Mouse (Mus musculus): Measurements from ENCODE around the gene Stmnd1. TPM values are rescaled to one million over a fixed set of nuclear protein-coding genes. Genes with fewer than 3 reads are reported as not detected.

Gene Stmnd1
- polyA plus RNA-seq, 1 experiment from 2014 or later: not detected

GRCm38 (mm10) chr13:46343226-46343625, 69.7 kb downstream of the Stmnd1 start:
- Histone ChIP-seq H3K27me3 (replicated peaks; ENCODE audit: control insufficient read depth, insufficient read depth, low read length) (no peaks in the 10 kb centered on the region), H3K9me3 (replicated peaks; ENCODE audit: control insufficient read depth, low read length) (no peaks in the 10 kb centered on the region), H3K36me3 (ENCODE audit: control insufficient read depth, insufficient read depth, low read length) (no peaks in the 10 kb centered on the region), H3K9ac (ENCODE audit: low read length) (no peak overlapping the region), H3K4me3 (ENCODE audit: low read depth, low read length) (no peak overlapping the region), H3K27ac (ENCODE audit: low read depth, low read length) (no peak overlapping the region), H3K4me2 (ENCODE audit: low read length) (no peak overlapping the region), H3K4me1 (ENCODE audit: control insufficient read depth, insufficient read depth, low read length) (no peaks in the 10 kb centered on the region)
- ATAC-seq (no peak), DNase-seq (ENCODE audit: low spot score) (peak; percentile 19)
- 68% methylated on average over 7 of the region's 7 CpGs for WGBS

- Histone ChIP-seq H3K4me2 (ENCODE audit: low read length) (no peak overlapping the region), H3K9me3 (replicated peaks; ENCODE audit: control insufficient read depth, low read length) (no peaks in the 10 kb centered on the region), H3K36me3 (ENCODE audit: control insufficient read depth, insufficient read depth, low read length) (no peaks in the 10 kb centered on the region), H3K4me1 (ENCODE audit: control insufficient read depth, insufficient read depth, low read length) (peaks cover 9% of the 10 kb centered on the region), H3K9ac (ENCODE audit: low read length) (no peak overlapping the region), H3K27ac (ENCODE audit: low read depth, low read length) (no peak overlapping the region), H3K27me3 (replicated peaks; ENCODE audit: control insufficient read depth, insufficient read depth, low read length) (no peaks in the 10 kb centered on the region), H3K4me3 (ENCODE audit: low read depth, low read length) (no peak overlapping the region)
- 87% methylated on average over 10 of the region's 10 CpGs for WGBS
- ATAC-seq (no peak), DNase-seq (ENCODE audit: low spot score) (no peak)
Measured at GRCm38 (mm10) chr13:46346830-46347512, 73.5 kb downstream of the Stmnd1 start.

- ATAC-seq (peak; percentile 68; the same call in 1 of the 2 replicates), DNase-seq (ENCODE audit: low spot score) (peak; percentile 60)
- Histone ChIP-seq H3K4me2 (ENCODE audit: low read length) (no peak overlapping the region), H3K9me3 (replicated peaks; ENCODE audit: control insufficient read depth, low read length) (no peaks in the 10 kb centered on the region), H3K36me3 (ENCODE audit: control insufficient read depth, insufficient read depth, low read length) (no peaks in the 10 kb centered on the region), H3K4me1 (ENCODE audit: control insufficient read depth, insufficient read depth, low read length) (peaks cover 9% of the 10 kb centered on the region), H3K4me3 (ENCODE audit: low read depth, low read length) (no peak overlapping the region), H3K27me3 (replicated peaks; ENCODE audit: control insufficient read depth, insufficient read depth, low read length) (no peaks in the 10 kb centered on the region), H3K9ac (ENCODE audit: low read length) (no peak overlapping the region), H3K27ac (ENCODE audit: low read depth, low read length) (peak overlapping the region; percentile 66)
- 38% methylated on average over 3 of the region's 3 CpGs for WGBS
Measured at GRCm38 (mm10) chr13:46349664-46350063, 76.1 kb downstream of the Stmnd1 start.

Other genes starting within 250 kb of the Stmnd1 start
- 7.6 and 7.7 TPM in 2 replicates for gene Rbm24, start 144.7 kb downstream of the Stmnd1 start, polyA plus RNA-seq (2014; fragmentation: Nextera tagmentation; extraction: Ambion mirVana)
- 15.1 and 15.2 TPM in 2 replicates for gene Cap2, start 228.1 kb downstream of the Stmnd1 start, polyA plus RNA-seq (2014; fragmentation: Nextera tagmentation; extraction: Ambion mirVana)